Mouse (Mus musculus) lung, embryonic 14.5 days (tissue): Measurements from ENCODE around the gene Gm42715. TPM values are rescaled to one million over a fixed set of nuclear protein-coding genes. Genes with fewer than 3 reads are reported as not detected.

Source experiments
- ATAC-seq: fragments of 200-750 bp; cut with Nextera tagmentation; 2 replicates; pipeline ENCODE4 v1.8.0; 2017; ENCODE audit warnings: mild to moderate bottlenecking, moderate TSS enrichment, moderate library complexity; ENCODE audit not compliant: insufficient read depth
- DNase-seq: peaks from one replicate; pipeline ENCODE4 v3.0.0-alpha.2; 2015
- H3K27ac ChIP-seq: fragments of 300-500 bp; sonication (generic); 2 replicates; pipeline ENCODE4 v1.5.1; 2014; ENCODE audit warnings: low read depth, mild to moderate bottlenecking, moderate library complexity
- H3K27me3 ChIP-seq: fragments of 300-500 bp; sonication (generic); 2 replicates; pipeline ENCODE4 v1.6.1; 2014; ENCODE audit warnings: low read length, control low read depth; ENCODE audit not compliant: insufficient read depth
- H3K36me3 ChIP-seq: fragments of 300-500 bp; sonication (generic); 2 replicates; pipeline ENCODE4 v1.6.1; 2014; ENCODE audit warnings: control low read depth; ENCODE audit not compliant: insufficient read depth
- H3K4me1 ChIP-seq: fragments of 300-500 bp; sonication (generic); 2 replicates; pipeline ENCODE4 v1.6.1; 2014; ENCODE audit warnings: antibody characterized with exemption, control low read depth; ENCODE audit not compliant: insufficient read depth
- H3K4me2 ChIP-seq: fragments of 300-500 bp; sonication (generic); 2 replicates; pipeline ENCODE4 v1.6.1; 2014; ENCODE audit warnings: mild to moderate bottlenecking
- H3K4me3 ChIP-seq: fragments of 300-500 bp; sonication (generic); 2 replicates; pipeline ENCODE4 v1.5.1; 2014; ENCODE audit warnings: low read depth, low read length
- H3K9ac ChIP-seq: fragments of 300-500 bp; sonication (generic); 2 replicates; pipeline ENCODE4 v1.6.1; 2014
- H3K9me3 ChIP-seq: fragments of 300-500 bp; sonication (generic); 2 replicates; pipeline ENCODE4 v1.6.1; 2016; ENCODE audit warnings: low read depth, low read length, control low read depth
- CTCF ChIP-seq: IDR thresholded peaks from 2 replicates; pipeline ENCODE4 v1.5.1; 2016; ENCODE audit warnings: antibody characterized with exemption, low read depth
- WGBS: fragments of 180-500 bp; shearing (Covaris S2); extraction: QIAGEN DNeasy Blood & Tissue Kit; methylation state at CpG from one replicate; pipeline ENCODE4 v1.1.7; 2014; 5-methylcytosine and 5-hydroxymethylcytosine counted together
- polyA plus RNA-seq: library from polyadenylated mRNA; unstranded; fragments of >200 nt; fragmentation: Nextera tagmentation; extraction: Ambion mirVana; gene quantifications from 2 replicates; pipeline ENCODE4 v1.2.1, GENCODE M21; 2014

Gene Gm42715
- polyA plus RNA-seq, 1 experiment from 2014 or later: 20.5 TPM

- no peaks in the 10 kb centered on the region for H3K27me3 ChIP-seq
- no peak for TF ChIP-seq CTCF
- no peak overlapping the region for H3K27ac ChIP-seq
- DNase-seq: no peak
- ATAC-seq: no peak
- H3K36me3 ChIP-seq: peaks cover 61% of the 10 kb centered on the region
- WGBS: 94% methylated on average over 6 of the region's 6 CpGs
- H3K4me3 ChIP-seq: no peak overlapping the region
- H3K4me2 ChIP-seq: no peak overlapping the region
- H3K9ac ChIP-seq: no peak overlapping the region
- H3K9me3 ChIP-seq: no peaks in the 10 kb centered on the region
- peaks cover 6% of the 10 kb centered on the region; the same call in 1 of the 2 replicates for H3K4me1 ChIP-seq
Measured at GRCm38 (mm10) chr7:127583260-127583659, 63.9 kb downstream of the Gm42715 start.

GRCm38 (mm10) chr7:127585031-127585430 is 65.6 kb downstream of the Gm42715 start:
- no peak for ATAC-seq
- DNase-seq: no peak
- no peak overlapping the region for H3K27ac ChIP-seq
- H3K4me1 ChIP-seq: peaks cover 10% of the 10 kb centered on the region
- H3K4me2 ChIP-seq: no peak overlapping the region
- peaks cover 59% of the 10 kb centered on the region for H3K36me3 ChIP-seq
- TF ChIP-seq CTCF: no peak
- no peak overlapping the region for H3K4me3 ChIP-seq
- H3K9me3 ChIP-seq: no peaks in the 10 kb centered on the region
- 78% methylated on average over 7 of the region's 7 CpGs for WGBS
- no peaks in the 10 kb centered on the region for H3K27me3 ChIP-seq
- no peak overlapping the region for H3K9ac ChIP-seq

- Histone ChIP-seq H3K4me2 (no peak overlapping the region), H3K27me3 (no peaks in the 10 kb centered on the region), H3K4me1 (peaks cover 10% of the 10 kb centered on the region), H3K4me3 (no peak overlapping the region), H3K27ac (no peak overlapping the region), H3K9me3 (no peaks in the 10 kb centered on the region), H3K9ac (no peak overlapping the region), H3K36me3 (peaks cover 60% of the 10 kb centered on the region)
- 90% methylated on average over 6 of the region's 6 CpGs for WGBS
- ATAC-seq (no peak), DNase-seq (no peak)
- TF ChIP-seq CTCF: no peak
Measured at GRCm38 (mm10) chr7:127586149-127586548, 66.8 kb downstream of the Gm42715 start.

- H3K4me3 ChIP-seq: peak overlapping the region; percentile 84
- WGBS: 47% methylated on average over 5 of the region's 5 CpGs
- DNase-seq (no peak), ATAC-seq (no peak)
- peak overlapping the region; percentile 96 for H3K4me2 ChIP-seq
- no peaks in the 10 kb centered on the region for H3K9me3 ChIP-seq
- peak overlapping the region; percentile 77; the same call in 1 of the 2 replicates for H3K27ac ChIP-seq
- H3K9ac ChIP-seq: peak overlapping the region; percentile 58
- no peak for TF ChIP-seq CTCF
- H3K27me3 ChIP-seq: no peaks in the 10 kb centered on the region
- H3K4me1 ChIP-seq: peaks cover 10% of the 10 kb centered on the region
- H3K36me3 ChIP-seq: peaks cover 61% of the 10 kb centered on the region
Measured at GRCm38 (mm10) chr7:127587196-127587595, 67.8 kb downstream of the Gm42715 start.

- ATAC-seq (peak; percentile 98), DNase-seq (peak; percentile 98)
- Histone ChIP-seq H3K27me3 (no peaks in the 10 kb centered on the region), H3K27ac (peak within 1 kb of the TSS; percentile 77), H3K4me3 (peak within 1 kb of the TSS; percentile 84), H3K9ac (peak within 1 kb of the TSS; percentile 80), H3K36me3 (peaks cover 61% of the 10 kb centered on the region), H3K9me3 (no peaks in the 10 kb centered on the region), H3K4me1 (peaks cover 10% of the 10 kb centered on the region), H3K4me2 (peak within 1 kb of the TSS; percentile 96)
- no peak for TF ChIP-seq CTCF
- under 1% methylated on average over 50 of the region's 50 CpGs for WGBS
Measured at GRCm38 (mm10) chr7:127588011-127588871, 68.9 kb downstream of the Gm42715 start, which contains the start of the genes Ccdc189 and Rnf40. TSS of gene Ccdc189 (minus strand) at chr7:127588595. TSS of gene Rnf40 (plus strand) at chr7:127588767.

- Histone ChIP-seq H3K9ac (peak overlapping the region; percentile 80), H3K27ac (peak overlapping the region; percentile 56; the same call in 1 of the 2 replicates), H3K4me3 (peak overlapping the region; percentile 84), H3K4me2 (peak overlapping the region; percentile 96), H3K27me3 (no peaks in the 10 kb centered on the region), H3K36me3 (peaks cover 61% of the 10 kb centered on the region), H3K9me3 (no peaks in the 10 kb centered on the region), H3K4me1 (peaks cover 10% of the 10 kb centered on the region)
- TF ChIP-seq CTCF: no peak
- ATAC-seq (no peak), DNase-seq (no peak)
- 3% methylated on average over 29 of the region's 29 CpGs for WGBS
Measured at GRCm38 (mm10) chr7:127588901-127589300, 69.5 kb downstream of the Gm42715 start.

- DNase-seq: no peak
- Histone ChIP-seq H3K27ac (no peak overlapping the region), H3K4me2 (peak overlapping the region; percentile 96), H3K9ac (peak overlapping the region; percentile 80), H3K36me3 (peaks cover 61% of the 10 kb centered on the region), H3K9me3 (no peaks in the 10 kb centered on the region), H3K27me3 (no peaks in the 10 kb centered on the region), H3K4me3 (peak overlapping the region; percentile 84), H3K4me1 (peaks cover 10% of the 10 kb centered on the region)
- ATAC-seq: no peak
- no peak for TF ChIP-seq CTCF
- 90% methylated on average over 9 of the region's 9 CpGs for WGBS
Measured at GRCm38 (mm10) chr7:127589637-127590036, 70.3 kb downstream of the Gm42715 start.
